Mouse (Mus musculus) left cerebral cortex, postnatal 36 days (tissue): ENCODE results near the gene Ddx39b. TPM values are rescaled to one million over a fixed set of nuclear protein-coding genes. Genes with fewer than 3 reads are reported as not detected.

Experiments used
- DNase-seq, 2 experiments: peaks; one replicate each; pipeline ENCODE4 v3.0.0; 2021 to 2022; ENCODE audit warnings: low spot score in 2 of 2, mixed read lengths in 1 of 2
- intact Hi-C: fragments of 180-260 bp; cut with DNase I; formaldehyde crosslinking; loops from one replicate; pipeline ENCODE4 v1.15.1; 2025
- total RNA-seq, 2 experiments: library from RNA; stranded (reverse); gene quantifications; 2 replicates each; pipeline ENCODE4 v1.2.3; 2021

Gene Ddx39b
- total RNA-seq, 2 experiments from 2014 or later: 189 to 214 TPM

DNA sequence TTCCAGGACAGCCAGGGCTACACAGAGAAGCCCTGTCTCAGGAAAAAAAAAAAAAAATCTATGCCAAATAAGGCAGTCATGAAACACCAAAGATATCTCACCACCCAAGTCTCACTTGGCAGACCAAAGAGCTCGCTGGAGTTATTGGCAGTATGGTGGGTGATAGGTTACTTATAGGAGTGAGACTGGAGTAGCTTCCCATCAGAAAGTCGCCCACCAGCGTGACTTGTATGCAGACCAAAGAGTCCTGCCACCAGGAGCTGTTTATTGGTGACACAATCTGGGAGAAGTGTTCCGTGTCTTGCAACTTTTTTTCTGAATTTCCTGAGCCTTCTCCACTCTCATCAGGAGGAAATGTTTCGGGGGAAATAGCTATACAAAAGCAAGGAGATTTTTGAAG lies 1.8 kb upstream of the Ddx39b start:
- intact Hi-C loops: loop anchor here (5.0 to 10.0 kb wide), 5 partner anchors 117 to 647 kb away; partner anchors contain the start of genes C2, Csnk2b, Dxo and Ehmt2
- no peak for DNase-seq

DNA sequence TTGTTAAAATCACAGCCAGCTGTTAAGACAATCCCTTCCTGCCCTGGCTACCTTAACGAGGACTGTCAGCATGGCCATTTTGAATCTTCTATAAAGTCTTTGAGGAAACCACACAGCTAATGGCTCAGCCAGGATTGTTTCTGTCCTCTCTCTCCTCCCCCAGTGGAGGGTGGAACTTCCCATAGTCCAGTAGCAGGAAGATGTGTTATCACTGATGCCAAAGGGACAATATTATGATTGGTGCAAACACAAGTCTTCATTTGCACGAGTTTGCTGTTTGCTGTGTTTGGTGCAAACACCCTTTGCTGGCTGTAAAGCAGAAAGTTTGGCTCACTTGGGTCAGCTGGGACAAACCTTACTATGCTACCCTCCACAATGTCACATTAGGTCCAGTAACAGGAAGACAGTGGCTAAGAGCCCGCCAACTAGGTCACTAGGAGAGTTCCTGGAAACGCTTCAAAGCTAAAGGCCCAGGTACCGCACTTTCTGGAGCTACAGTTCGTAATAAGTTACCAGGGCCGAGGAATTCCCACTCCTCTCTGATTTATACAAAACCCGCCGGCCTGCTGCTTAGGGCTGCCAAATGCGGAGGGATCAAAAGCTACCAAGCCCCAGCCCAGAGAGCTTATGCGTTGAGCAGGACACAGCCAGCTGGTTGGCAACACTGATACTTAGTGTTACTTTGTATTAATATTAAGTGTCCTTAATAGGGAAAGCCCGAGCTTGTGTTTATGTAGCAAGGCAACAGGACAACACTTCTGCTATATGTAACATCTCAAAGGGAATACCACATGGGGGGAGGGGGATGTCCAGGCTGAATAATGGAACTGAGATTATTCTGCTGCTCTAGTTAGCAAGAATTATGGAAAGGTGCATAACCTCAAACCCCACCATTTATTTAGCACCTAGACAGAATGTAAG lies 902 bp upstream of the Ddx39b start:
- intact Hi-C loops: loop anchor here (5.0 kb wide), 1 partner anchor 403 kb away; the partner anchor contains the start of genes Dxo and Stk19
- DNase-seq: no peak

DNA sequence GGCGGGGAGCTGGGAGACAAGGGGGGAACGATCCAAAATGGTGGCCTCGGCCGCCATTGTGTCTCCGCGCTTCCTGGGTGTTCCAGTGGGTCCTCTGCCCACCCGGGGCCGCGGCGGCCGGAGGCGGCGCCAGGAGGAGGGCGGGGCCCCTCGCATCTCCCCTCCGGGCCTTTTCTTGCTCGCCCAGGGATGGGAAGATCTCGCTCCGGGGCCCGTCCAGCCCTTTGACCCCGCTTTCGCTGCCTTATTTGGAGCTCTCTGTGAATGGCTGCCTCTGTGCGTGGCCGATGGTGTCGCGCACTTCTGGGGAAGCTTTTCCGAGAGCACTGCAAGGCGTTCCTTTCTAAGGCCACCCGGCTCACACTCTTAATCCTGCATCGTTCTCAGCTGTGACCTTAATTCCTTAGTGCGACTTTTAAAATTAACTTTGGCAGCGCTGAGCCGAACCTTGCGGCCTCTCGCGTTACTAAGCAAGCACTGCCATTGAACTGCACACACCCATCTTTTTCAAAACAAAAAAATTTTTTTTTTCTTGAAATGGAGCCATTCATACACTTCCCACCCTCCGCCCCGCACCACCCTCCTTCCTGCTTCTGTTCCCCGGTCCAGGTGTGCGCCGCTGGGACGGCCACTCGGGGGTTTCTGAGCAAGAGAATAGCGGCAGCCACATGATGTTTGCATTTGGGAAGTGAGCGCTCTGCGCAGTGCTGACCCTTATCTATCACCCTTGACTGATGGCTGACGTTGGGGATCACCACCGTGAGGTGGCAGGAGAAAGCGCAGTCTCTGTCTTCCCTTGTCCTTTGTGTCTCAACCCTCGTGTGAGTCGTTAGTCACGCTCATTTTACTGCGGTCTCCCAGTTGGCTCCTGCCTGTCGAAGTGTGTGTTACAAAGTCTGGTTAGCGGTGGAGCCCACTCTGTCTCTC lies 732 bp downstream of the Ddx39b start:
- DNase-seq: peak in 1 of 2 experiments; percentile 43
- intact Hi-C loops: loop anchor here (5.0 kb wide), 1 partner anchor 405 kb away; the partner anchor contains the start of genes Dxo and Stk19

DNA sequence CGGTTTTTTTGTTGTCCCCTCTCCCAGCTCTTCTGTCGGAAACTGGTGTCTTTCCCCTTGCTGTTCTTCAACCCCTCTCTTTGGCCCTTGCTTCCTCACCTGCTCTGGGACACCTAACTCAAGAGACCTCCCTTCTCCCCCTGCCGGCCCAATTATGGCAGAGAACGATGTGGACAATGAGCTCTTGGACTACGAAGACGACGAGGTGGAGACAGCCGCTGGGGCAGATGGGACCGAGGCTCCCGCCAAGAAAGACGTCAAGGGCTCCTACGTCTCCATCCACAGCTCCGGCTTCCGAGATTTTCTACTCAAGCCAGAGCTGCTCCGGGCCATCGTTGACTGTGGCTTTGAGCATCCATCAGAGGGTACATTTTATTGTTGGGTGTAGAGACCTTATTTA lies 1.5 kb downstream of the Ddx39b start:
- DNase-seq: peak; percentile 58 to 65
- intact Hi-C loops: loop anchor here (5.0 kb wide), 1 partner anchor 406 kb away; the partner anchor contains the start of genes Dxo and Stk19

DNA sequence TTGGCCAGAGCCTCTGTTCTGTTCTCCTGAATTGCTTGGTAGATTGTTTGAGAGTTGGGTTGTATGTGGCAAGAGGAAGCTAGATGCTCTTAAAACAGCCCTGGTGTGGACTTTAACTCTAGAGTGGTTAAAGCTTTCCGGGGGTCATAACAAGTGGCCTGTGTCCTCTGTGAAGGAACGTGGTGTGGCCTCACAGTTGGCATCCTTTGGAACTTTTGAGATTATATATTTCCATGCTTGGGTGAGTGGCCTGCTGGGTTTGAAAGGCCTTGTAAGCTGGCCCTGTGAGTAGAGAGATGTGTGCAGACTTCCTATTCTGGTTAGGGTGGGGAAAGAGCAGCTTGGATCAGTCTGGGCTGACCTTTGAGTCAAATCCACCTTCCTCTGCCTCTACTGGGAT lies 3.5 kb downstream of the Ddx39b start:
- intact Hi-C loops: loop anchor here (5.0 kb wide), 1 partner anchor 408 kb away; the partner anchor contains the start of genes Dxo and Stk19
- no peak for DNase-seq

DNA sequence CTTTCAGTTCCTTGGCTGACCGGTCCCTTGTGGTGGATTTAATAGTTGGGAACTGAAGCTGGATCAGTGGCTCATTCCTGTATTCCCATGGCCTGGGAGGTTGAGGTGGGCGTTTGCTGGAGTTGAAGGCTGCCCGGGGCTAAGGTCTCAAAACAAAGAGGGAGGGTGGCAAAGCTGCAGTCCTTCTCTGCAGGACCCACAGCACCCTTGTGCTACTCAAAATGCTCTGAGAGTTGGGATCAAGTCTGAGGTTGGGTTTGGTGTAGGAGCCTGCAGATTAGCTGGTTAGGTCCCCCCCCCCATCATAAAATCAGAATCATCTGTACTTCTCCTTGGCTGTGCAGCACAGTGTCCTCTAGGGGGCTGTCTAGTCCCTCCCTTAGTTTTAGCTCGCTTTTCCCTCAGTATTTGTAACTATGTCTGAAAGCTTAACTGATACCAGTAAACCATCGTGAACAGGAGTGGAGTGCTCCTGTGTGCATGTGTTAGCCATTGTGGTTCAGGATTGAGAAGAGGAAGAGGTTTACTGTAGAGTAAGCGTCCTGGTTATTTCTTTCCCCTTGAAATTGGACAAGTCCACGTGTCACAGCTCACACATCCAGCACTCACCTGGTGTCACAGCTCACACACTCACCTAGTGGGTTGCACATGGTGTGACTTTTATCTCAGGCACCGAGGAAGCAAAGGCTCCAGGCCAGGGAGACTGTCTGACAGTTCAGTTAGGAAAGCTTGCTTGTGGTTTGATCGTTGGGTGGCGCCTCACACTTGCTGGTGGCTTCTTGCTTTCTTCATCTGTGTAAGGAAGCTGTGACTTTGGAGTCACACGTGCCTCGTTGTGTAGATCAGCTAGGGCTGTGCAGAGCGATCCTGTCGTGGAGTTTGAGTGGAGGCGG lies 4.4 kb downstream of the Ddx39b start:
- intact Hi-C loops: no loop called here
- DNase-seq: no peak

DNA sequence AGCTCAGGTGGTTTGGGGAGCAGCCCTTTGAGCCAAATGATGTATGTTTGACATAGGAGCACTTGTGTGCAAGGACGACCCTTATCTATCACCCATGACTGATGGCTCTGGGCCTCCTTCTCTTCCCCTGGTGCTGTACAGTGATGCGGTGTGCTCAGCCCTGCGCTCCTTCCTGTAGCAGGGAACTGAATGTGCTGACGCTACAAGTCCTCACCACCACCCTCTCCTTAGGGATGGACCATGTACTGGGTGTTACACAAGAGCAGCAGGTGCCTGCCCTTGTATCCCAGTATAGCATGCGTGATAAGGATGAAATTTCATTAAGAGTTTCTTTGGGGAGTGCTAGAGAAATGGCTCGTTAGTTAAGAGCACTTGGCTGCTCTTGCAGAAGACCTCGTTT lies 5.6 kb downstream of the Ddx39b start:
- intact Hi-C loops: no loop called here
- no peak for DNase-seq

DNA sequence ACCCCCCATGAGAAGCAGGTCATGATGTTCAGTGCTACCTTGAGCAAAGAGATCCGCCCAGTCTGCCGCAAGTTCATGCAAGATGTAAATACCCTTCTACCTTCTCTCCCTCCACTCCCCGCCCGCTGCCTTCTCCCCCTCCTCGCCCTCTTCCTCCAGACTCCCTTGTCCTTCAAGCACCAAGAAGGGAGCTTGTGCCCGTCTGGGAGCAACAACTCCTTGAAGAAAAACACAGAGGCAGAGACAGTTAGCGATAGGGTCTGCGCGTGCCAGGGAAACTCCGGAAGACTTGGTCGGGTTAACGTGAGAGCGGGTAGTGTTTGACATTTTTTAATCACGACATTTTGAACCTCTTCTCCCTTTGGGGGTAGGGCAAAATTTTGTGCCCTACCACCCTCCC lies 7.4 kb downstream of the Ddx39b start:
- intact Hi-C loops: no loop called here
- no peak for DNase-seq

DNA sequence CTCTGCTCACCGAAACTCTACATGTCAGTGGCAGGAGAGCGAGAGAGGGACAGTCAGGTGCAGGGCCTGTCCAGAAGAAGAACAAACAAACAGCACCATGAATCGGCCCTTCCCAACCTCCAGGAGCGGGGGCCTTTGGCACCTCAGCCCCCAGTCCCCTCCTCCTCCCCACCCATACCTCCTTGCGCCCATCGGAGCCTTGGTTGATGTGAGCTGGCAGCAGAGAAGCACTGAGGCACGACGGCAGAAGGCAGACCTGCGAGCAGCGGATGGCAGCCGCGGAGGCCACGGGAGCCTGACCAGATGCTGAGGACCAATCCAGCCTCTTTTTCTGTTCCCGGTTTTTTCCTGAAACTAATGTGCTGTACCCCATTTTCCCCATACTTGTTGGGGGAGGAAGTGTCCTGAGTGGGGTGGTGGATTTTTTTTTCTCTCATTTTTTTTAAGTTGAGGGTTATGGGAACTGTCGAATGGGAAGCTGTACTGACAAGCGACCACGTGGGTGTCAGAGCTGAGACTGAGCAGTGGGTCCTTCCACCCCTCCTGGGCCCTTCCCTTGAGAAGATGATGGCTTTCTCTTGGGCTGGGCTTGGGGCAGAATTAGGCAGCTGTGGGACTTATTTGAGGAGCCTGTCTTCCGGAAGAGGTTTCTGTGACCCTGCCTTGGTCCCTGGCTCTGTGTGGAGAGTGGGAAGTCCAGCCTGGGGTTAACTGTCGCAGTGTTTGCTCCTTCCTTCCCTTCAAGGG lies 8.1 kb downstream of the Ddx39b start:
- intact Hi-C loops: no loop called here
- DNase-seq: no peak

DNA sequence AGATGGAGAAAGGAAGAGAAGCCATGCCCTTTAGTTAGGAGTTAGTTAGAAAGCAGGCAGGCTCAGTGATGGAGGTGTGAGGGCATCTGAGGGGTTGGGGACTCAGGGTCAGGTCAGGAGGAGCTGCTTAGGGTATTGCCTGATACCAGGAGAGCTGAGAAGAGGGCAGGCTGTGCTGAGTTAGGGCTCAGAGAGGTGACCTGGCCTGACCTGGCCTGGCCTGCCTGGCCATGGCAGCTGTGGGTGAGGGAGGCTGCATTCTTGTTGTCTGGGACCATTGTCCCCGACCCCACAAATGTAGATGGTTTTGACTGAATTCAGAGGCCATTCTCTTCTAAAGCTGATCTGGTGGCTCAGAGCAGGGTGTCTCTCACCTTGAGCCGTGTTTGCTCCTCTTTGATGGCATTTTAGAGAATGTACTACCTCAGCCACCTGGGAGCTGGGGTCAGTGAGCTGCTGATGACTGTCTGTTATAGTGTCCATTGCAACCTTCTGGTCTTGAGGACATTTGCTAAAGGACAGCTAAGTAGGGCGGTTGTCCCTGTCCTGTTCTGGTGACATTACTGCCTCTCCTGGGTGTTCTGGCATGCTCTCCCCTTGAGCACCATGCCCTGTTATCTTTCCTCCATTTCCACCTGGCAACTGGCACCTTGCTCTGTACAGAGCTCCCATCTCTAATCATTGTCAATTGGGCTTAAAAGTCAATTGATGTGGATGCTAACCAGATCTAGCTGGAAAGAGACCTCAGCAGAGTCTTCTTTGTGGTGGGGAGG lies 9.0 kb downstream of the Ddx39b start:
- intact Hi-C loops: no loop called here

DNA sequence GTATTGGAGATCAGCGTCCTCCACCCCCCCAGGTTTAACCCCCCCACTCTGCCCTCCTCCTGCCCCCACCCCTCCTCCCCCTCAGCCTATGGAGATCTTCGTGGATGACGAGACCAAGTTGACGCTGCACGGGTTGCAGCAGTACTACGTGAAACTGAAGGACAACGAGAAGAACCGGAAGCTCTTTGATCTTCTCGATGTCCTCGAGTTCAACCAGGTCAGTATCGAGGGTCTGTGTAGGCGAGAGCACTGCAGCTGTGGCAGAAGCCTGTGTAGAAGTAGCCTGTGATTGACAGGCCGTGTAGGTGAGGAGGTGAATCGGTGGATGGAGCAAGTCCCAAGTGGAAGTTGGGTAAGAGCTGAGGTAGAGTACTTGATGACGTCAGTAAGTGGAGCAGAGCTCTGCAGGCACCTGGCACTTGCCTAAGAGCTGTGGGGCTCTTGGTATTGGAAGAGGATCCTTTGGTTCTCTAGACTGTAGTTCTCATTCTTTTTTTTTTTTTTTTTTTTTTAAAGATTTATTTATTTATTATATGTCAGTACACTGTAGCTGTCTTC lies 9.7 kb downstream of the Ddx39b start:
- intact Hi-C loops: no loop called here
- DNase-seq: no peak

More for the DNA sequence above, 9.0 kb downstream of the Ddx39b start:
- DNase-seq: no peak

DNA sequence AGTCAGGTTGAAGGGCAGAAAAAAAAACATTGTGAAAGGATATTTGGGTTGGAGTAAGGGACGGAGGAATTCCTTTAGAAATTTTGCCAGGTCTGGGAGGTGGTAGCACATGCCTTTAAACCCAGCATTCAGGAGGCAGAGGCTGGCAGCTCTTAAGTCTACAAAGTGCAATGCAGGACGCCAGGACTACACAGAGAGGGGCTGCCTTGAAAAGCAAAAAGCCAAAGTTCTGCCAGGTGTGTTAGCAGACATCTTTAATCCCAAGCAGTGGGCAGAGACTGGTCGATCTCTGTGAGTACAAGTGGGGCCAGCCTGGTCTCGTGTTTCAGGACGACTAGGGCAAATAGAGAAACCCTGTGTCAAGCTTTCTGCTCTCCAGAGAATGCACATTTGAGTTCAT lies 10.4 kb downstream of the Ddx39b start:
- DNase-seq: no peak
- intact Hi-C loops: no loop called here

DNA sequence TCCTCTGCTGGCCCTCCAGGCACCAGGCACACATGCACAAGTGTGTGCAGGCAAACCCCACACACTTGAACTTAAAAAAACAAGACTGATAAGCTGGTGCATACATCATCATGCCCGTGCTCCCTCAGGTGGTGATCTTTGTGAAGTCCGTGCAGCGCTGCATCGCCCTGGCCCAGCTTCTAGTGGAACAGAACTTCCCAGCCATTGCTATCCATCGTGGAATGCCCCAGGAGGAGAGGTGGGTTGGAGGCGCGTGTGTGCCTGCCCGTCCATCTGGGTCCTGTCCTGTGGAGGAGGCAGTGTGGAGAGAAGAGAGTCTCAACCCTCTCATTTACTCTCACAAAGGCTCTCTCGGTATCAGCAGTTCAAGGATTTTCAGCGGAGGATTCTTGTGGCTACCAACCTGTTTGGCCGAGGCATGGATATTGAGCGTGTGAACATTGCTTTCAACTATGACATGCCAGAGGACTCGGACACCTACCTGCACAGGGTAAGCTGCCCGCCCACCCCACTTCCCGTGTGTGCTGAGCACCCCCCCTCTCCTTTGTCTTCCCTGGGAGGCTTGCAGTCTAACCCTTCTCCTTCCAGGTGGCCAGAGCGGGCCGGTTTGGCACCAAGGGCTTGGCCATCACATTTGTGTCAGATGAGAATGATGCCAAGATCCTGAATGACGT lies 11.2 kb downstream of the Ddx39b start:
- DNase-seq: no peak
- intact Hi-C loops: no loop called here

DNA sequence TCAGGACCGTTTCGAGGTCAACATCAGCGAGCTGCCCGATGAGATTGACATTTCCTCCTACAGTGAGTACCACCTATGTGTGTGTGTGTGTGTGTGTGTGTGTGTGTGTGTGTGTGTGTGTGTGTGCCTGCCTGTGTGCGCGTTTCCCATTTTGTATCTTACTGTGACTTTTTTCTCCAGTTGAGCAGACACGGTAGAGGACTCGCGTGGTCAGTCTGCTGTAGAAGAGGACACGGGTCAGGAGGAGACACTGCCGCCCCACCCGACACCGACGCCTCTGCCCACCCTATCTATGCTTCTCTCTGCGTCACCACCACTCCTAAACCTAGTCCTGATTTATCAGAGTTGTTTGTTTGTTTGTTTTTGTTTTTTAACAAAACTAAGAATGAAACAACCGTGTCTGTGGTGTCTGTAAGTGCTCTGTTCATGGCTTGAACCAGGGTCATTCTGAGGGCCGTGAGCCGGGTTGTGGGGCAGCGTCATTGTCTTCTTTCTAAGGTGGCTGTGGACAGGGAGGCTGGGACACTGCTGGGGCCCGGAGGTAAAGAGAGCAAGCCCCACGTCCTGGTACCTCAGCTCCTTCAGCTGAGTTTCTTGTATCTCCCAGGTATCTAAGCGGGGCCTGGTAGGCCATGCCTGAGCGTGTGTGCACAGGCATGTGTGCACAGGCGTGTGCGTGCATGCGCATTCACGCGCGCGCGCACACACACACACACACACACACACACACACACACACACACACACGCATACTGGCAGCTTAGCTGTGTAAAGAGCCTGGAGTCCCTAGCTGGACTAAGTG lies 11.9 kb downstream of the Ddx39b start:
- intact Hi-C loops: no loop called here
- no peak for DNase-seq

DNA sequence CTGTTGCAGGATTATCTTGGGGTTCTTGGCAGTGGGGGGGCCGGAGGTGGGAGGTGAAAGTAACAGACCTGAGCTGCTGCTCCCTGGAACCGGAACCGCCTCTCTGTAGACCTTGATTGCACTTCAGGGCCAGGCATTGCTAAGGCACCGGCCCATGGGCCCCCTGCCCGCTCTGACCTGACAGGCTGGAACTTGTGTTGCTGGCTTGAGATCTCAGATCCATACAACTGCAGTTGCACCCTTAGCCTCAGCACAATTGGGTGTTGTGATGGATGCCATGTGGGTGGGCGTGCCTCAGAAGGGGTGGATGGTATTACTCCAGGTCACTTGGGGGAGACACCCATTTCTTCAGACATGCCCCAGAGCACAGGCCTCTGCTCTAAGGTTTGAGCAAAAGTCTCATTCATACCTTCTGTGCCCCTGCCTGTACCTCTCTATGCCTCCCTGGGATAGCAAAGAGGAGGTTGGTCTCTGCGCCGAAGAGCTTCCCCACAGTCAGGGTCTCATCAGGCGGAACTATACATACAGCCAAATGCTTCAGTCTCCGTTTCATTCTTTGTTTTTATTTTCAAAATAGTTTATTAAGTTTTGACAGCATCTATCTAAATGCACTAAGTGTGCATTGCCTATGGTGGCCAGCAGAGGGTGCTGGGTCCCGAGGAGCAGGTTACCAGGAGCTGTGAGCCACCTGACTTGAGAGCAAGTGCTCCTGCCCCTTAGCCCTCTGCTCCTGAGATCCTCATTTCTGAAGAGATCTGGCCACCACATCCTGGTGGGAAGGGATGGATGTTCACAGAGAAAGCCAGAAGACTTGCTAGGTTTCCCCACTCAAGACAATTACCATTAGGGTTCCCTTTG lies 12.9 kb downstream of the Ddx39b start:
- intact Hi-C loops: loop anchor here (5.0 kb wide), 1 partner anchor 48 kb away; no protein-coding TSS in a partner anchor
- no peak for DNase-seq
